Mouse (Mus musculus): ENCODE measurements at regions not wholly inside any gene's neighbourhood (a gene's known extent, or its start where the extent isn't known, plus 50 kb on each side); places are given as distances from the start of the nearest gene placed in this dataset.
A peak's percentile ranks its signal among the peaks of the same experiment; 100 is the strongest.
"Not testable (repeated sequence)": the region's sequence is repeated elsewhere in the genome, so short reads cannot be mapped to it uniquely, and the experiment has no call there.

- DNase-seq (ENCODE audit: low spot score): no peak
Observed at GRCm38 (mm10) chr6:140816359-140816758, 87.3 kb downstream of the Gm11077 start.

GRCm38 (mm10) chr6:140816831-140817230 is 87.7 kb downstream of the Gm11077 start:
- no peak for DNase-seq (ENCODE audit: low spot score)

DNA sequence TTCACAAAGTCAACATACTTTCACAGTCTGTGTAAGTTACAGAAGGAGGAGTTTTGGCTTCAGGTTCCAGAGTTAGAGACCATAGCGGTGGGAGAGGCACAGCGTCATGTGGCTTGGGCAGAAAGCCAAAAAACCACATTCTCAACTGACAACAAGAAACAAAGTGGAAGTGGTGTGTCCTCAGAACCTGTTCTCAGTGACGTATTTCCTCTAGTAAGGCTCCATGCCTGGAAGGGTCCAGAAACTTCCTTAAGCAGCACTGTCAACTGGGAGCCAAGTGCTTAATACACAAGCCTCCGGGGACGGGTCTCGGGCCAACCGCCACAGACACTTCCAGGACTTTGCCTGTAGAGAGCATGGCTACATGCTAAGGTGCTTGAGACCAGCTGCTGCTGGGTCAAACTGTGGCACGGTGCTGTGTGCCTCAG is 90.4 kb downstream of the Gm11077 start:
- DNase-seq (ENCODE audit: low spot score): no peak

DNA sequence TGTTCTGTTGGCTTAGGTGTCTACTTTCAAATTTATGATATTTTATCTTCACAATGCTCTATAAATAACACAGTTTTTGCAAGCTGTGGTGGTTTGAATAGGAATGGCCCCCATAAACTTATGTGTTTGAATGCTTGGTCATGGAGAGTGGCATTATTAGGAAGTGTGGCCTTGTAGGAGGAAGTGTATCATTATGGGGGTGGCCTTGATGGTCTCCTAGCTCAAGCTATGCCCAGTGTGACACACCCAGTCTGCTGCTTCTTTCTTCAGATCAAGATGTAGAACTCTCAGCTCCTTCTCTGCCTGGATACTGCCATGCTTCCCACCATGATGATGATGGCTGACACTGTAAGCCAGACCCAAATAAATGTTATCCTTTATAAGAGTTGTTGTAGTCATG is 97.4 kb downstream of the Gm11077 start:
- DNase-seq (ENCODE audit: low spot score): no peak

DNA sequence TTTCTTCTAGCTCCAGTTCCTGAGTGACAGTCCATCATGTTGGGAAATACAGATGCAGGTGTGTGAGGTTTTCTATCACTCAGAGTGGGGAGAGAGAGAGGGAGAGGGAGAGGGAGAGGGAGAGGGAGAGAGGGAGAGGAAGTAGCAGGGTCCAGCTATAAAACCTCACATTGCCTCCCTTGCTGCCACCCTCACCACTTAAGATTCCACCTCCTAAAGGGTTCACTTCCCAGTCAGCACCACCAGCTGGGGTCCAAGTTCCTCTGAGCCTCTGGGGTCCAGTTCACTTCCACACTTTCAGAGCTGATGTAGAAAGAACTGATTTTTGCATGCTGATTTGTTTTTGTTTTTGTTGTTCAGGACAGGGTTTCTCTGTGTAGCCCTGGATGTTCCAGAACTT is 98.6 kb downstream of the Gm11077 start:
- no peak for DNase-seq (ENCODE audit: low spot score)

DNA sequence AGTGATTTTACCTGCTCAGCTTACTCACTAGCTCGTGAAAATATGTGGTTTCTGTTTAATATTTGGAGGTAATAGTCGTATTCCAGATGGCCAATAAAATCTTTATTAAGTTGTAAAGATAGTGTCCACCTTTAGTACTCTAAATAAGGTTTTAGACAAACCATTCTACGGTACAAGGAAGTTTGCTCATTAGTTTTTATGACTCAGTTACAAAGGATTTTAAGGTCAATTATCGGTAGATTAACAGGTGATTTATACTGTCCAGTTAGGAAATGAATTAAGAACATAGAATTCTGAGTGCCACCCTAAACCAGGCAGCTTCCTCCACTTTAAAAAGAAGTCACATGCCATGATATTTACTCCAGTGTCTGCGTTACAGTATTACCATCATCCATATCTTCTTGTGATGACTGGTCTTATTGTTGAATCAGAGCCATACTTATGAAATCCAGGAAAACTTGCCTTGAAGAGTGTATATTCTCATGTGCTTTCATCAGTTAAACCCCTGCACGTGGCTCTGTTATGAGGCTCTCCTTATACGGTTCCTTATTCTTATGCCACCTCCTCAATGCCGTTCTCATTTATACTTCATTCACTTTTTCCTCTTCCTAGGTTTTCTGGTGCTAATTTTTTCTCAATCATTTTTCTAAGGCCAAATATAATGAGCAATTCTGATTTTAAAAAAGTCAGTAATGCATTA is 114.4 kb downstream of the Gm11077 start:
- no peak for DNase-seq (ENCODE audit: low spot score)

DNA sequence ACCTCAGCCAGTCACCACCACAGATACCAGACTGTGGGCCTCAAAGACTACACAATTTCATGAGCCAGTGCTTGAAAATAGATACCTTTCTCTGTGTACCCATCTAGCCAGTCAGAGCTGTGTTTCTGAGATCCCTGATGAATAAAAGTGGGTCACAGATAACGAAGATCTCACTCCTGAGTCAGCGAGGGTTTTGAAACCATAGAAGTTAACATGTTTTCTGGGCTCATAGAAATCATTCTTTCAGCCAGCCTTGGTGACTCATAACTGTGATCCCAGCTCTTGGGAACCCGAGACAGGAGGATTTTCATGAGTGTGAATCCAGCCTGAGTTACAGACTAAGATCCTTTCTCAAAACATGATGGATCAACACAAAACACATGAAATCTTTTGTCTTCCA is 118.1 kb downstream of the Gm11077 start:
- DNase-seq (ENCODE audit: low spot score): no peak

- DNase-seq (ENCODE audit: low spot score): no peak
Observed at GRCm38 (mm10) chr6:140852420-140852819, 123.3 kb downstream of the Gm11077 start.

- peak; percentile 52 for DNase-seq (ENCODE audit: low spot score)
Observed at GRCm38 (mm10) chr6:140853508-140853907, 124.4 kb downstream of the Gm11077 start.

GRCm38 (mm10) chr6:140854691-140855090 is 125.6 kb downstream of the Gm11077 start:
- DNase-seq (ENCODE audit: low spot score): no peak

- no peak for DNase-seq (ENCODE audit: low spot score)
Observed at GRCm38 (mm10) chr6:140856468-140857117, 127.5 kb downstream of the Gm11077 start.

GRCm38 (mm10) chr6:140857118-140857746 is 128.1 kb downstream of the Gm11077 start:
- no peak for DNase-seq (ENCODE audit: low spot score)

DNA sequence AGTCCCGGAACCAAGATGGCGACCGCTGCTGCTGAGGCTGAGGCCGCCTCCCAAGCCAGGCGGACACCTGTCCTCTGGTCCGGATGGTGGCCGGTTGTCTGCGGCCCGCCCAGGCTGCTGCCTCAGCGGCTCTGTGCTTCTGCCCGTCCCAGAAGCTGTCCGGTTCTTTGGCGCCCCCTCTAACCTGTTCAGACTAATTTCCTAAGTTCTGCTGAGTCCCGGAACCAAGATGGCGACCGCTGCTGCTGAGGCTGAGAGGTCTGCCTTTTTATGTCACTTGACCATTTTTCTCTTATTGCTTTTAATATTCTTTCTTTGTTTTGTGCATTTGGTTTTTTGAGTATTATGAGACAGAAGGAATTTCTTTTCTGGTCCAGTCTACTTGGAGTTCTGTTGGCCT is 140.4 kb downstream of the Gm11077 start:
- not testable (repeated sequence) for DNase-seq (ENCODE audit: low spot score)

- DNase-seq (ENCODE audit: low spot score): no peak
Observed at GRCm38 (mm10) chr6:140874831-140875230, 145.7 kb downstream of the Gm11077 start.

- DNase-seq (ENCODE audit: low spot score): no peak
Observed at GRCm38 (mm10) chr6:140883651-140884050, 154.6 kb downstream of the Gm11077 start.

GRCm38 (mm10) chr6:140888610-140889009 is 159.5 kb downstream of the Gm11077 start:
- no peak for DNase-seq (ENCODE audit: low spot score)

DNA sequence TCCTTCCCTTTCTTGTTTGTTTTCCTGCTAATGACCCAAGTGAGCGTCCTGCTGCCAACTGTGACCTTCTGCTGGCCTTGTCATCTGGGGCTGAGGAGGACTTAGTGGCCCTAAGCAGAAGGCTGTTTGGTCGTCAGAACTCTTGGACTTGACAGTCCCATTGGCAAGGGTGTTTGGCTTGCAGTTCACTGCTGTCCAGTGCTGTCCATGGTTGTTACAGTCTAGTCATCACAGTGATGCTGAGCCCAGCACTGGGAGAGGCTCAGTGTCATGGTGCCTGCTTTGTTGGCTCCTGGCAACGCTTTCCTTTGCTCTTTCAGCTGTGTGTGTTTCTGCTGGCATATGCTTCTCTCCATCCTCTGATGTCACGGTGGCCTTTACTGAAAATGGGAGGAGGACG is 161.0 kb downstream of the Gm11077 start:
- DNase-seq (ENCODE audit: low spot score): no peak

GRCm38 (mm10) chr6:140890591-140890990 is 161.5 kb downstream of the Gm11077 start:
- no peak for DNase-seq (ENCODE audit: low spot score)

DNA sequence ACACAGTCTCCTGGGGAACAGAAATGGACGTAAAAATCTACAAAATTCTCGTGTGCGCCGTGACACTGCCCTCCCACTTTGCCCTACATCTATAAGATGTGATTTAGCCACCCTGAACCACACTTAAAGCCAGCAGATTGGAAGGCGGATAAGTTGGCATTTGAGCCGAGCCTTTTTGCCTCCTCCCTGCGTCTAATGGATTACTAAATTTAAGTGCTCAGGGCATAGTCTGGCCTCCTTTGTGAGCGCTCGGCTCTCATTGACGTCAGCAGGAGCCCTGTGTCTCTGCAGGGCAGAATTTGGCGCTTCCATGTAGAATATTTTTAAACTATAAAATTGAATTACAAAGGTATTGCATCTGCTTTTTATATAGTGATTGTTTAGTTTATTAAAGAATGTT is 165.4 kb downstream of the Gm11077 start:
- DNase-seq (ENCODE audit: low spot score): no peak

GRCm38 (mm10) chr6:140895441-140895840 is 166.4 kb downstream of the Gm11077 start:
- DNase-seq (ENCODE audit: low spot score): no peak

DNA sequence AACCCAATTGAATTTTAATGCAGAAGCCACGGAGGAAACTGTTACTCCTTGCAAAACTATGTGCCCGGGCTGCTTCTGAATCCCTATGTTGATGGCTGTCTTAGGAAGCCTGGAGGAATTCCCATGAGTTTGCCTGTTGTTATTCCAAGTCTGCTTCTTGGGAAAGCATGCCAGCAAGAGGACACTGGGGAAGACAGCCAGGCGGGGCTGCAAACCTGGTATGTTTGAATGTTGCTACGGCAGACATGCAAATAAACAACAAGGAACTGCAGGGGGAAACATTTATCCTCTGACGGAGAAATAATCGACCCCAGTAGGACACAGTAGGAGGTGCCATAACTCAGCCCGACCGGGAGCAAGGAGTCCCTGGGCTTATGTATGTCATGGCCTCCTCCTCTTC is 168.0 kb downstream of the Gm11077 start:
- DNase-seq (ENCODE audit: low spot score): no peak

DNA sequence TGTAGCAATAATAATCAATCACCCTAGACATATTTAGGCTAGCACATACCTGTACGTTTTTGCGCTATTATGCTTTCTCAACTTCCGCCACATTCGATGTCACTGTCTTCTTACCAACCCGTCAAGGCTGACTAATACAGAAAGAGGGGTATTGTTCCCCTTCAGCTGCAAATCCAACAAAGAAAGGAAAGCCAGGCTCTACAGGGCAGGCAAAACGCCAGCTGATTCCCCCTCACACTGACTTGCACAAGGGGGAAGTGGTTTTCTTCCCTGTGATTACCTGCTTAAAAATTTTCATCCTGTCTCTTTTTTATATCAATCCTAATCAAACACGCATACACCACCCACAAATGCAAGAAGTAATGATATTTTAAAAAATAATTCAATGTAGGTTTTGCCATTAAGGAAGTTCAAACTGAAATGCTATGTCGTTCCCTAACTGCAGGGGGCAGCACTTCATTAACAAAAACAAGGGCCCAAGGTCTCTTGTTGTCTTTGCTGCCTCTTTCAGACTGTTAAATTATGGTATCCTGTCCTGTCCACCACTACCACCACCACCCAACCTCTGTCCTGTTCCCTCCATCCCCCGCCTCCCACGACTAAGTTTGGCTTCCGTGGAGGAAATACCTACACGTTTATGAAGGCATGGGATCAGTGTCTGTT is 195.4 kb downstream of the Gm11077 start:
- peak; percentile 48 for DNase-seq (ENCODE audit: low spot score)
